Mouse (Mus musculus): ENCODE measurements around the gene Inhbc. TPM values are rescaled to one million over a fixed set of nuclear protein-coding genes. Genes with fewer than 3 reads are reported as not detected.
"Not testable (repeated sequence)": the region's sequence is repeated elsewhere in the genome, so short reads cannot be mapped to it uniquely, and the experiment has no call there.

Gene Inhbc
- polyA plus RNA-seq, 1 experiment: not detected

- Histone ChIP-seq H3K4me3 (ENCODE audit: insufficient read depth, low read length) (no peak overlapping the region), H3K27ac (ENCODE audit: insufficient read depth, low read length) (no peak overlapping the region), H3K4me1 (ENCODE audit: control insufficient read depth, insufficient read depth, low read length) (no peaks in the 10 kb centered on the region)
- TF ChIP-seq POLR2A (IDR thresholded peaks at IDR 0.05; ENCODE audit: low read depth, low read length) (no peak), CTCF (IDR thresholded peaks at IDR 0.05; ENCODE audit: borderline replicate concordance, insufficient read depth, low read length) (no peak)
These were observed 47.6 kb downstream of the Inhbc start for GRCm38 (mm10) chr10:127322669-127323068.

GRCm38 (mm10) chr10:127322178-127322577, 48.1 kb downstream of the Inhbc start:
- H3K4me1 ChIP-seq (ENCODE audit: control insufficient read depth, insufficient read depth, low read length): no peaks in the 10 kb centered on the region
- no peak overlapping the region for H3K27ac ChIP-seq (ENCODE audit: insufficient read depth, low read length)
- no peak overlapping the region for H3K4me3 ChIP-seq (ENCODE audit: insufficient read depth, low read length)
- TF ChIP-seq CTCF (IDR thresholded peaks at IDR 0.05; ENCODE audit: borderline replicate concordance, insufficient read depth, low read length): no peak
- TF ChIP-seq POLR2A (IDR thresholded peaks at IDR 0.05; ENCODE audit: low read depth, low read length): no peak

GRCm38 (mm10) chr10:127321621-127322020, 48.6 kb downstream of the Inhbc start, which contains the start of gene Arhgap9:
Gene Arhgap9 (plus strand): TSS chr10:127321964.
- H3K27ac ChIP-seq (ENCODE audit: insufficient read depth, low read length): no peak within 1 kb of the TSS
- H3K4me1 ChIP-seq (ENCODE audit: control insufficient read depth, insufficient read depth, low read length): no peaks in the 10 kb centered on the region
- TF ChIP-seq CTCF (IDR thresholded peaks at IDR 0.05; ENCODE audit: borderline replicate concordance, insufficient read depth, low read length): no peak
- H3K4me3 ChIP-seq (ENCODE audit: insufficient read depth, low read length): no peak within 1 kb of the TSS

- Histone ChIP-seq H3K27ac (ENCODE audit: insufficient read depth, low read length) (no peak overlapping the region), H3K4me1 (ENCODE audit: control insufficient read depth, insufficient read depth, low read length) (no peaks in the 10 kb centered on the region), H3K4me3 (ENCODE audit: insufficient read depth, low read length) (no peak overlapping the region)
- TF ChIP-seq CTCF (IDR thresholded peaks at IDR 0.05; ENCODE audit: borderline replicate concordance, insufficient read depth, low read length) (no peak), POLR2A (IDR thresholded peaks at IDR 0.05; ENCODE audit: low read depth, low read length) (no peak)
These were observed 50.3 kb downstream of the Inhbc start for GRCm38 (mm10) chr10:127319969-127320368.

GRCm38 (mm10) chr10:127318009-127318408, 52.2 kb downstream of the Inhbc start:
- Histone ChIP-seq H3K27ac (ENCODE audit: insufficient read depth, low read length) (no peak overlapping the region), H3K4me1 (ENCODE audit: control insufficient read depth, insufficient read depth, low read length) (no peaks in the 10 kb centered on the region), H3K4me3 (ENCODE audit: insufficient read depth, low read length) (no peak overlapping the region)
- no peak for TF ChIP-seq CTCF (IDR thresholded peaks at IDR 0.05; ENCODE audit: borderline replicate concordance, insufficient read depth, low read length)
- TF ChIP-seq POLR2A (IDR thresholded peaks at IDR 0.05; ENCODE audit: low read depth, low read length): no peak

- TF ChIP-seq POLR2A (IDR thresholded peaks at IDR 0.05; ENCODE audit: low read depth, low read length) (no peak), CTCF (IDR thresholded peaks at IDR 0.05; ENCODE audit: borderline replicate concordance, insufficient read depth, low read length) (no peak)
- no peak overlapping the region for H3K4me3 ChIP-seq (ENCODE audit: insufficient read depth, low read length)
- H3K27ac ChIP-seq (ENCODE audit: insufficient read depth, low read length): no peak overlapping the region
These were observed 53.0 kb downstream of the Inhbc start for GRCm38 (mm10) chr10:127317277-127317676.

GRCm38 (mm10) chr10:127314950-127315349, 55.3 kb downstream of the Inhbc start:
- not testable (repeated sequence) for H3K4me3 ChIP-seq (ENCODE audit: insufficient read depth, low read length); H3K27ac ChIP-seq (ENCODE audit: insufficient read depth, low read length); H3K4me1 ChIP-seq (ENCODE audit: control insufficient read depth, insufficient read depth, low read length)

More at GRCm38 (mm10) chr10:127317277-127317676, 53.0 kb downstream of the Inhbc start:
- no peaks in the 10 kb centered on the region for H3K4me1 ChIP-seq (ENCODE audit: control insufficient read depth, insufficient read depth, low read length)

GRCm38 (mm10) chr10:127313516-127313915, 56.7 kb downstream of the Inhbc start:
- H3K27ac ChIP-seq (ENCODE audit: insufficient read depth, low read length); H3K4me3 ChIP-seq (ENCODE audit: insufficient read depth, low read length); H3K4me1 ChIP-seq (ENCODE audit: control insufficient read depth, insufficient read depth, low read length): not testable (repeated sequence)

GRCm38 (mm10) chr10:127312858-127313257, 57.4 kb downstream of the Inhbc start:
- TF ChIP-seq POLR2A (IDR thresholded peaks at IDR 0.05; ENCODE audit: low read depth, low read length): no peak
- TF ChIP-seq CTCF (IDR thresholded peaks at IDR 0.05; ENCODE audit: borderline replicate concordance, insufficient read depth, low read length): no peak
- H3K4me1 ChIP-seq (ENCODE audit: control insufficient read depth, insufficient read depth, low read length): no peaks in the 10 kb centered on the region
- H3K4me3 ChIP-seq (ENCODE audit: insufficient read depth, low read length): no peak overlapping the region
- H3K27ac ChIP-seq (ENCODE audit: insufficient read depth, low read length): no peak overlapping the region

GRCm38 (mm10) chr10:127312356-127312676, 57.9 kb downstream of the Inhbc start:
- H3K4me3 ChIP-seq (ENCODE audit: insufficient read depth, low read length): peak overlapping the region; percentile 75
- TF ChIP-seq CTCF (IDR thresholded peaks at IDR 0.05; ENCODE audit: borderline replicate concordance, insufficient read depth, low read length) (peak; percentile 22; the same call in 1 of the 2 replicates), POLR2A (IDR thresholded peaks at IDR 0.05; ENCODE audit: low read depth, low read length) (peak; percentile 55; the same call in 1 of the 2 replicates)
- no peaks in the 10 kb centered on the region for H3K4me1 ChIP-seq (ENCODE audit: control insufficient read depth, insufficient read depth, low read length)
- peak overlapping the region; percentile 74 for H3K27ac ChIP-seq (ENCODE audit: insufficient read depth, low read length)

All from embryonic fibroblast, embryonic 13.5 days (primary cell).